Mouse (Mus musculus): ENCODE measurements at regions not wholly inside any gene's neighbourhood (a gene's known extent, or its start where the extent isn't known, plus 50 kb on each side); places are given as distances from the start of the nearest gene placed in this dataset.

DNA sequence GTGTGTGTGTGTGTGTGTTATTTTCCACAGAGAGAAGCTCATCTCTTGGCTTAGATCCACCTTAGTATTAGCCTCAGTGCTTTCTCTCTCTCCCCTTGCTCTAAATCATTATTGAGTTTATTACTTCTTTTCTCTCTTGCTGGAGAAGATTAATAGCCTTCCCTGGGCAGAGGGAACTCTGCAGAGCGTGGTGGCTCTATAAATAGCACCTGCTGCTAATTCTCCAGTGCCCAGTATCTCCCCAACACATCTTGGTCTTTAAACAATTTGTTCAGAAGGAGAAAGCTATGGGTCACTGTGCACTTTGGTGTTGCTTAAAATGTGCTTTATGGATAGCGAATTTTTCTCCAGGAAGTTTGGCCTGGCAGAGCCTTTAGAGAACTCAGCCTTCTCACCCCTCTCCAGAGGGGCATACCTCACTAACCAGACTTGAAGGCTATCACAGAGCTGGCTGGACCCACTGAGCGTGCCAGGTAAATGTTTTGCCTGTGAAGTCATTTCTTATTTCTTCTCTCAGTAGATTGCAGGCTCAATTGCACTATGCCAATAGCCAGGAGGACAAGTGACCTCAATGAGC is 86.8 kb upstream of the Rab11fip2 start:
- no peak for DNase-seq

DNA sequence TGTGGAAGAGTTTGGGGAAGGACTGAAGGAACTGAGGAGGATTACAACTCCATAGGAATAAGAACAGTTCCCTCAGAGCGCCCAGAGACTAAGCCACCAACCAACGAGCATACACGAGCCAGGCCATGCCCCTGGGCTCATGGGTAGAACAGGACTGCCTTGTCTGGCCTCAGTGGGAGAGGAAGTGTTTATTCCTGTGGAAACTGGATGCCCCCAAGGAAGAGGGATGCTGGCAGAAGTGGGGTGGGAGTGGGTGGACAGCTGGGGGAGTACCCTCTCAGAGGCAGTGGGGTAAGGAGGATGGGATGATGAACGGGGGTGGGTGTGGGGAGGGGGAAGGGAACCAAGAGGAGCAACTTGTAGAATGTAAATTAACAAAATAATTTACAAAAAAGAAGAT is 86.3 kb upstream of the Rab11fip2 start:
- DNase-seq: no peak

DNA sequence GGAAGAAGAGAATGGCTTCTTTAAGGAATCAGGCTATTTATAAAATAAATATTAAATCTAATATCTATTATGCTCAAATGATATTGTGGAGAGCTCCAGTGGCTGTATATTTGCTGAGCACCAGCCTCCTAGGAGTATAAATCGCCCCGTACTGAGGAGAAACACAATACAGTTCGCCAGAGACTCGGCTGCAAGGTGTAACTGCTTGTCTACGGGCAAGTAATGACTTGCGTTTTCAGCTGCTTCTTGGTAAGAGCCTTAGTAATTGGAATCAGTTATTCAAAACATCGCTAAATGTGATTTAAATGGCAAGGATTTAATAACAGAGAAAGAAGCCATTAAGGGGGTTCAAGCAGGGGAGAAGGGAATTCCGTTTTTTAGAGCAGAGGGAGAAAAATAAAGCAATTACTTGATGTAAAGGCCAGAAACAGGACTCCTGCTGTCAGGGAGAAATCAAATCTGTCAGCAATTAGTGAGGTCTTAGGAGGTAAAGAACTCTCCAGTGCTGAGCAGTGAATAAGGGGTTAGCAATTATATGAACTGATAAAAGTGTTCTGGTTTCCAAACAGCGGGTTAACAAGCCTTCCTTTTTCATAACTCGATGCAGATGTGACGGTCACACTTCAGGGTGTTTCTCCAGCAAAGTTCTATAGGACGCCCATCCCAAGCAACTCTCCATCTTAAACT is 72.3 kb upstream of the Rab11fip2 start:
- no peak for DNase-seq

DNA sequence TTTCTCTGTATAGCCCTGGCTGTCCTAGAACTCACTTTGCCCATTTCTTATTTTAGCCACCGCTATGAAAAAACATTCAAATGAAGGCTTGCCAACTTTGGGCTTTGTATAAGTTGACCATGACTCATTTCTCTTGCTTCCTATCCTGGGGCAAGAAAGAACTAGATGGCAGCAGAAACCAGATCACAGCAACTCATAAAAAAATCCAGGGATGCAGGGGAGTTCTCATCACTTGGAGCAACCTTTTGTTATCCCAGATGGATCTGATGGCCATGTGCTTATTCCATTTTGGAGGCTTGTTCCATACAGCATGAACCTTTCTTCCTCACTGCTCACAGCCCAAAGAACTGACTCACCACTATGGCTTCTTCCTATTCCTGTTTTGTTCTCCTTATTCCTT is 52.1 kb upstream of the Rab11fip2 start:
- no peak for DNase-seq

Measured in liver (tissue).